Mouse (Mus musculus): ENCODE measurements around the gene Akap13.

DNA sequence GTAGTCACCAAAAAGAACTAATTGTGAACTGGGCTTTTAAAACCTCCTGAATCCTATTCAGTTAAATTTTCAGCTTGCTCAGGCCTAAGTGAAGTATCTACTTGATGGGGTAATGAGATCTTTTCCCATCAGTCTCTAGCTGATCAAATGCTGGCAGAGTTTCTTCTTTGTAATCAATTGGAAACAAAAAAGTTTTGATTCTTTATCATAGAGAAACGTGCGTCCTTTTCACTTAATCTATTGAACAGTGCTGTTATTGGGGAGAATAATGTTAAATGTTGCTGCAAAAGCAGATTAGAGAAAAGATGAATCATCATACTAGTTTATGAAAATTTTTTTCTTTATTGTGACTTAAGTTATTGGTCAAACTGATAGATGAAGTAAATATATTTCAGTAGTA is 142.5 kb downstream of the Akap13 start:
- TF ChIP-seq CTCF (IDR thresholded peaks at IDR 0.05), result no peak
- no peak for TF ChIP-seq POLR2A (IDR thresholded peaks at IDR 0.05; ENCODE audit: insufficient read depth, low read depth, low read length)
- no peak for TF ChIP-seq EP300 (IDR thresholded peaks at IDR 0.05; ENCODE audit: insufficient read depth, low read depth, low read length)

All from heart, adult 2 months (tissue).